Mouse (Mus musculus) erythroblast, embryonic 14.5 days (primary cell): ENCODE results near the gene Stk10.

ENCODE experiments used
- GATA1 ChIP-seq: IDR thresholded peaks from 2 replicates; pipeline ENCODE4 v1.6.1; 2012; ENCODE audit warnings: low read length, inconsistent platforms, mixed read lengths
- TAL1 ChIP-seq: IDR thresholded peaks from 3 replicates; pipeline ENCODE4 v1.6.1; 2012; ENCODE audit warnings: low read length, inconsistent platforms, mixed read lengths

- no peak for TF ChIP-seq GATA1
- TF ChIP-seq TAL1 = no peak
Measured at GRCm38 (mm10) chr11:32555103-32555689, 22.1 kb downstream of the Stk10 start.
